In the genomic region with DNA sequence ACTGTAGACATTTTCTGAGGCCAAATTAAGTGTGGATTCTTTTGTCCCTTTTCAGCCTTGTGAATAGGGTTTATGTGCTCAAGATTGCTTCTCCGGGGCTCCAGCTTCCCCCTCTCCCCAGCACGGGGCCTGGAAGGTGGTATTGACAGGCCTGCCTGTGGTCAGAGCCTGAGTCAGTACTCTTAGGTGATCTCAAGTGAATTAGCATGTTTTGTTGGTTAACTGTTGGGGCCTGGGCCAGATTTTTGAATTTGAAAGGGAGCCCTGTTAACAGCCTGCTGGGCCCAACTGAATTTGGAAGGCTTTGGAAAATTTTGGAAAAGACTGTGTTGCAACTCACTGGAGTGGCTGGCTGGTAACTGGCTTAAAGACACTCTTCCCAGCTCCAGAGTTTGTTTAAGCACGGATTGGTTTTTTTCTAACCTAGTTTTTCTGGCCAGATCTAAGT, we compare ENCODE assay signal across 9 mouse cellular contexts. TPM values are rescaled to one million over a fixed set of nuclear protein-coding genes. Genes with fewer than 3 reads are reported as not detected.
DNase-seq lines count a peak whose midpoint lies in the region; ATAC-seq lines count a peak whose summit lies in the region.
"Had no signal": no experiment of that assay in that cellular context is flagged by ENCODE, and none has a peak within 500 bp of the region (broad histone marks: within the 10 kb centered on the region; RNA-seq: fewer than 3 reads in every experiment).

No protein-coding gene starts in this region.

- H3K27ac ChIP-seq in kidney, embryonic 14.5 days (ENCODE audit: low read depth, low read length) = peak overlapping the region; percentile 9; the same call in 1 of the 2 replicates
- H3K27ac ChIP-seq in embryonic facial prominence, embryonic 11.5 days (replicated peaks; ENCODE audit: low read depth, low read length) = peak overlapping the region; percentile 41; the same call in 1 of the 2 replicates
- 0 out of 2 replicates have a peak overlapping the region, but pooled peaks have one; percentile 98 for H3K27ac ChIP-seq in heart, embryonic 11.5 days (ENCODE audit: low read depth, low read length)
- peak overlapping the region; percentile 100 for H3K27ac ChIP-seq in midbrain, embryonic 10.5 days (replicated peaks)

- H3K4me2 ChIP-seq in kidney, embryonic 14.5 days (replicated peaks; ENCODE audit: low read depth, low read length) = peak overlapping the region; percentile 76
- peak overlapping the region; percentile 85 for H3K4me2 ChIP-seq in embryonic facial prominence, embryonic 11.5 days (ENCODE audit: low read depth, low read length)
- peak overlapping the region; percentile 88 for H3K4me2 ChIP-seq in heart, embryonic 11.5 days

- no peaks in the 10 kb centered on the region for H3K9me3 ChIP-seq in kidney, embryonic 14.5 days (ENCODE audit: control insufficient read depth, low read length)
- no peaks in the 10 kb centered on the region for H3K9me3 ChIP-seq in embryonic facial prominence, embryonic 11.5 days (replicated peaks; ENCODE audit: control insufficient read depth, low read length)
- H3K9me3 ChIP-seq in heart, embryonic 11.5 days (replicated peaks; ENCODE audit: control insufficient read depth, low read length) = no peaks in the 10 kb centered on the region
- no peaks in the 10 kb centered on the region for H3K9me3 ChIP-seq in midbrain, embryonic 10.5 days (replicated peaks)

- H3K9ac ChIP-seq in kidney, embryonic 14.5 days (ENCODE audit: low read depth, low read length) = peak overlapping the region; percentile 99
- H3K9ac ChIP-seq in embryonic facial prominence, embryonic 11.5 days (replicated peaks; ENCODE audit: low read length) = peak overlapping the region; percentile 100
- H3K9ac ChIP-seq in heart, embryonic 11.5 days (ENCODE audit: low read depth, low read length) = peak overlapping the region; percentile 100

- peak overlapping the region; percentile 99 for H3K4me3 ChIP-seq in kidney, embryonic 14.5 days (ENCODE audit: low read length)
- H3K4me3 ChIP-seq in embryonic facial prominence, embryonic 11.5 days (ENCODE audit: low read depth, low read length) = peak overlapping the region; percentile 96
- peak overlapping the region; percentile 99 for H3K4me3 ChIP-seq in heart, embryonic 11.5 days (ENCODE audit: low read depth, low read length)
- peak overlapping the region; percentile 93 for H3K4me3 ChIP-seq in midbrain, embryonic 10.5 days

- intact Hi-C loops in left cerebral cortex, postnatal 10 days (cut with DNase I) = loop anchor here (5.0 to 10.0 kb wide), 4 partner anchors 35 to 218 kb away; no protein-coding TSS in a partner anchor

- no peak for ATAC-seq in kidney, embryonic 14.5 days (ENCODE audit: low FRiP score, low TSS enrichment)
- no peak for ATAC-seq in embryonic facial prominence, embryonic 11.5 days (replicated peaks; ENCODE audit: insufficient number of reproducible peaks, low FRiP score, low TSS enrichment, low read depth)
- no peak for ATAC-seq in heart, embryonic 11.5 days (replicated peaks; ENCODE audit: insufficient number of reproducible peaks, low FRiP score, low TSS enrichment)
- ATAC-seq: Patski had no signal

- peaks cover 19% of the 10 kb centered on the region for H3K36me3 ChIP-seq in kidney, embryonic 14.5 days (ENCODE audit: control insufficient read depth, insufficient read depth, low read length)
- H3K36me3 ChIP-seq in embryonic facial prominence, embryonic 11.5 days (replicated peaks; ENCODE audit: control insufficient read depth, insufficient read depth, low read depth, low read length) = no peaks in the 10 kb centered on the region
- H3K36me3 ChIP-seq in heart, embryonic 11.5 days (ENCODE audit: control insufficient read depth, insufficient read depth, low read length) = no peaks in the 10 kb centered on the region
- peaks cover 46% of the 10 kb centered on the region for H3K36me3 ChIP-seq in midbrain, embryonic 10.5 days

- H3K4me1 ChIP-seq in kidney, embryonic 14.5 days (ENCODE audit: control insufficient read depth, insufficient read depth, low read length) = peaks cover 50% of the 10 kb centered on the region
- H3K4me1 ChIP-seq in embryonic facial prominence, embryonic 11.5 days (ENCODE audit: control insufficient read depth, insufficient read depth, low read length) = peaks cover 2% of the 10 kb centered on the region
- H3K4me1 ChIP-seq in heart, embryonic 11.5 days (ENCODE audit: control insufficient read depth, insufficient read depth, low read length) = peaks cover 44% of the 10 kb centered on the region
- peaks cover 64% of the 10 kb centered on the region for H3K4me1 ChIP-seq in midbrain, embryonic 10.5 days

- no peak for DNase-seq in kidney, adult 18-20 months
- DNase-seq in R1 (ENCODE audit: low read depth, low spot score) = peak; percentile 97
- peak; percentile 30 for DNase-seq in embryonic facial prominence, embryonic 11.5 days (ENCODE audit: low spot score)
- DNase-seq in left cerebral cortex, postnatal 10 days (ENCODE audit: extremely low spot score in 1 of 2, low spot score in 2 of 2) = peak; percentile 47 to 53
- DNase-seq in midbrain, embryonic 10.5 days (ENCODE audit: low spot score) = peak; percentile 46
- DNase-seq in B cell, adult 2 months = no peak

- no peaks in the 10 kb centered on the region for H3K27me3 ChIP-seq in kidney, embryonic 14.5 days (ENCODE audit: control insufficient read depth, insufficient read depth, low read length)
- H3K27me3 ChIP-seq in embryonic facial prominence, embryonic 11.5 days (ENCODE audit: control insufficient read depth, insufficient read depth, low read length) = no peaks in the 10 kb centered on the region
- H3K27me3 ChIP-seq in heart, embryonic 11.5 days (ENCODE audit: control insufficient read depth, insufficient read depth, low read length) = no peaks in the 10 kb centered on the region
- peaks cover 21% of the 10 kb centered on the region for H3K27me3 ChIP-seq in midbrain, embryonic 10.5 days (ENCODE audit: low read depth, poor library complexity, severe bottlenecking)
- H3K27me3 ChIP-seq: Patski had no signal

- 0% methylated on average over 3 of the region's 3 CpGs for WGBS in kidney, embryonic 14.5 days
- 0% methylated on average over 3 of the region's 3 CpGs for WGBS in embryonic facial prominence, embryonic 11.5 days
- WGBS in heart, embryonic 11.5 days (ENCODE audit: insufficient replicate concordance) = 9% methylated on average over 3 of the region's 3 CpGs
- WGBS in midbrain, embryonic 10.5 days = under 1% methylated on average over 3 of the region's 3 CpGs

RNA-seq across cellular contexts. Expression of a gene that starts 2.0 kb away (rescaled TPM):
- 40.1 and 48.2 TPM in 2 replicates for polyA plus RNA-seq in kidney, embryonic 14.5 days (2014; fragmentation: Nextera tagmentation; extraction: Ambion mirVana)
- 27.7 and 28.5 TPM in 2 replicates for polyA plus RNA-seq in embryonic facial prominence, embryonic 11.5 days (2014; fragmentation: Nextera tagmentation; extraction: Ambion mirVana)
- polyA plus RNA-seq in heart, embryonic 11.5 days (2014; fragmentation: Nextera tagmentation; extraction: Ambion mirVana) = 19.4 and 23.7 TPM in 2 replicates
- total RNA-seq in left cerebral cortex, postnatal 10 days (2021) = 100 to 1,000 TPM; 181 to 198 TPM
- polyA plus RNA-seq in midbrain, embryonic 10.5 days (2016; fragmentation: Nextera tagmentation; extraction: Ambion mirVana) = 25.1 and 37.8 TPM in 2 replicates

Comparison
In these comparisons a context has a peak if more than half of its experiments do, and no peak if none do; other contexts are left out.
1. H3K27ac ChIP-seq: peak in every context shown above with its lines; median percentile 100 in midbrain, embryonic 10.5 days; 98 in heart, embryonic 11.5 days; 41 in embryonic facial prominence, embryonic 11.5 days; 9 in kidney, embryonic 14.5 days.
2. DNase-seq: peak in R1 (single experiment), embryonic facial prominence, embryonic 11.5 days (single experiment), left cerebral cortex, postnatal 10 days (2 of 2) and midbrain, embryonic 10.5 days (single experiment); none in kidney, adult 18-20 months (single experiment) and B cell, adult 2 months (0 of 2).
3. Peak in every context shown above with its lines, with median percentiles within 50 percentile points of each other: H3K4me2 ChIP-seq, H3K4me3 ChIP-seq and H3K9ac ChIP-seq.